Mouse (Mus musculus) leukemia stem cell, adult 10-12 weeks (primary cell): ENCODE data around the gene Olfr1423. TPM values are rescaled to one million over a fixed set of nuclear protein-coding genes. Genes with fewer than 3 reads are reported as not detected.

Experiments
- polyA plus RNA-seq: library from polyadenylated mRNA; stranded (reverse); fragments of >175 nt; gene quantifications from 2 replicates; pipeline ENCODE4 v1.2.3, GENCODE M21; 2012; ENCODE audit warnings: low replicate concordance

Gene Olfr1423
- polyA plus RNA-seq = 0.05 TPM in 1 of 2 replicates, not detected in the other

GRCm38 (mm10) chr19:12041217-12041616 is at the start of gene Olfr1423:
Gene Olfr1423 (minus strand): TSS chr19:12041317.

GRCm38 (mm10) chr19:12077631-12078030 is 36.5 kb upstream of the Olfr1423 start, which contains the start of gene Olfr1425:
Gene Olfr1425 (minus strand): TSS chr19:12077731.

GRCm38 (mm10) chr19:12062582-12062981 is 21.5 kb upstream of the Olfr1423 start, which contains the start of gene Olfr1424:
Gene Olfr1424 (minus strand): TSS chr19:12062682.

Other genes starting within 250 kb of the Olfr1423 start
- gene Stx3, start 221.9 kb downstream of the Olfr1423 start, polyA plus RNA-seq = 1.1 and 1.2 TPM in 2 replicates
- not detected in 2 replicates for gene Olfr1417, start 202.1 kb downstream of the Olfr1423 start, polyA plus RNA-seq
- not detected in 2 replicates for gene Olfr1418, start 180.3 kb downstream of the Olfr1423 start, polyA plus RNA-seq
- not detected in 2 replicates for gene Olfr1419, start 166.2 kb downstream of the Olfr1423 start, polyA plus RNA-seq
- not detected in 2 replicates for gene Olfr1420, start 154.8 kb downstream of the Olfr1423 start, polyA plus RNA-seq
- gene Patl1, start 128.9 kb downstream of the Olfr1423 start, polyA plus RNA-seq = 7.4 and 15.6 TPM in 2 replicates
- 5.8 and 7.0 TPM in 2 replicates for gene Osbp, start 75.4 kb downstream of the Olfr1423 start, polyA plus RNA-seq
- not detected in 2 replicates for gene Olfr1424, start 21.4 kb upstream of the Olfr1423 start, polyA plus RNA-seq
- gene Olfr1425, start 36.4 kb upstream of the Olfr1423 start, polyA plus RNA-seq = 0.08 TPM in 1 of 2 replicates, not detected in the other
- not detected in 2 replicates for gene Olfr1426, start 50.7 kb upstream of the Olfr1423 start, polyA plus RNA-seq
- gene Olfr1427, start 62.0 kb upstream of the Olfr1423 start, polyA plus RNA-seq = not detected in 2 replicates
- not detected in 2 replicates for gene Olfr1428, start 74.6 kb upstream of the Olfr1423 start, polyA plus RNA-seq
- gene Olfr76, start 81.9 kb upstream of the Olfr1423 start, polyA plus RNA-seq = not detected in 2 replicates
- not detected in 2 replicates for gene Olfr1555-ps1, start 128.8 kb upstream of the Olfr1423 start, polyA plus RNA-seq
- 0.19 TPM in 1 of 2 replicates, not detected in the other for gene Olfr1431, start 159.3 kb upstream of the Olfr1423 start, polyA plus RNA-seq
- gene Olfr1432, start 191.3 kb upstream of the Olfr1423 start, polyA plus RNA-seq = not detected in 2 replicates
- gene Olfr262, start 200.3 kb upstream of the Olfr1423 start, polyA plus RNA-seq = not detected in 2 replicates
- gene Olfr235, start 219.7 kb upstream of the Olfr1423 start, polyA plus RNA-seq = 0.17 TPM in 1 of 2 replicates, not detected in the other
- gene Olfr1434, start 238.5 kb upstream of the Olfr1423 start, polyA plus RNA-seq = not detected in 2 replicates